Mouse (Mus musculus) bone marrow macrophage, adult 2 months (primary cell): ENCODE results near the gene Vps9d1.

Experiments
- CTCF ChIP-seq: IDR thresholded peaks from 2 replicates; pipeline ENCODE4 v1.5.1; 2012; ENCODE audit warnings: low read depth, mild to moderate bottlenecking, low read length, moderate library complexity
- POLR2A ChIP-seq: IDR thresholded peaks from 2 replicates; pipeline ENCODE4 v1.6.1; 2012; ENCODE audit warnings: mild to moderate bottlenecking, low read depth, low read length, borderline replicate concordance

DNA sequence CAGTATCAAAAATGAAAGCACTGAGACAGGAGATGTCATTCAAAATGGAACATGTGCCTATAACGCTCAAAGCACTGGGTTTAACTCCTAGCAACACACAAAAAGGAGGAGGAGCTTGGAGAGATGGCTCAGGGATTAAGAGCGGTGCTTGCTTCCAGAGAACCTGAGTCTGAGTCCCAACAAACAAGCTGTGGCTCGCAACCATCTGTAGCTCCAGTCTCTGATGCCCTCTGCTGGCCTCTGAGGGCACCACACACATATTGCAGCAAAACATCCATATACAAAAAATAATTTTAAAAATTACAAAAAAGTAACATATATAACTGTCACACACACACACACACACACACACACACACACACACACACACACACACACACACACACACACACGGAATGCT lies 36.0 kb upstream of the Vps9d1 start:
- TF ChIP-seq CTCF (peak; percentile 61; the same call in 1 of the 2 replicates), POLR2A (no peak)
